Mouse (Mus musculus) ES-E14 (cell line): ENCODE measurements around the gene Apopt1.

Experiments used
- CHD2 ChIP-seq: IDR thresholded peaks from 2 replicates; pipeline ENCODE4 v1.6.1; 2014; ENCODE audit warnings: mild to moderate bottlenecking, low read depth, low read length, inconsistent platforms
- HCFC1 ChIP-seq: IDR thresholded peaks from 2 replicates; pipeline ENCODE4 v1.6.1; 2012; ENCODE audit warnings: low read length, inconsistent platforms, borderline replicate concordance; ENCODE audit not compliant: insufficient read depth
- MAFK ChIP-seq: IDR thresholded peaks from 2 replicates; pipeline ENCODE4 v1.6.1; 2014; ENCODE audit warnings: mild to moderate bottlenecking, low read depth, low read length, inconsistent platforms; ENCODE audit not compliant: insufficient read depth
- ZNF384 ChIP-seq: IDR thresholded peaks from 2 replicates; pipeline ENCODE4 v1.6.1; 2012; ENCODE audit warnings: low read depth, low read length, inconsistent platforms

DNA sequence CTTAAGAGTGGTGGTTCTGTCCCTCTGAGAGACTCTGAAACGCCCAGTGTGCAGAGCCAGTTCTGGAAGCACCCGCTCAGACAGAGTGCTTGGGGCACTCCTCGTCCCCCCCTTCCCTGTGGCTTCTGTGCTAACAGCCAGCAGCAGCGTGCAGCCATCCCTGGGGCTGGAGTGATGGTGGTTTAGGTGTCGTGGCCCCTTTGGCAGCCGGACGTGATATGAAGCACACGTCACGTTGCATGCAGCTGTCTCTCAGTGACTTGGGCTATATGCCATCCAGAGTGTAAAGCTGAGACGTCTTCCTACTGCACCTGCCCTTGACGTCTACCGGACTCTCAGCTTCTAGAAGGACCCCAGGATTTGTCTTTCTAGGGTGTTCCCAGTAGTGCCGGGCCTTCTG is 85.4 kb downstream of the Apopt1 start:
- TF ChIP-seq HCFC1 (no peak), MAFK (no peak), CHD2 (no peak), ZNF384 (no peak)
